Mouse (Mus musculus): Measurements from ENCODE around the gene Klf9.

Gene Klf9

GRCm38 (mm10) chr19:23162877-23163276 lies 21.9 kb downstream of the Klf9 start:
- DNase-seq (ENCODE audit: low read depth, low spot score): no peak

GRCm38 (mm10) chr19:23163361-23163760 lies 22.3 kb downstream of the Klf9 start:
- DNase-seq (ENCODE audit: low read depth, low spot score): no peak

- DNase-seq (ENCODE audit: low read depth, low spot score): no peak
Measured at GRCm38 (mm10) chr19:23164651-23165240, 23.7 kb downstream of the Klf9 start.

GRCm38 (mm10) chr19:23166550-23167284 lies 25.7 kb downstream of the Klf9 start:
- no peak for DNase-seq (ENCODE audit: low read depth, low spot score)

GRCm38 (mm10) chr19:23168899-23169658 lies 28.1 kb downstream of the Klf9 start:
- DNase-seq (ENCODE audit: low read depth, low spot score): no peak

- no peak for DNase-seq (ENCODE audit: low read depth, low spot score)
Measured at GRCm38 (mm10) chr19:23169659-23170050, 28.6 kb downstream of the Klf9 start.

GRCm38 (mm10) chr19:23170476-23170875 lies 29.4 kb downstream of the Klf9 start:
- DNase-seq (ENCODE audit: low read depth, low spot score): no peak

GRCm38 (mm10) chr19:23171136-23171535 lies 30.1 kb downstream of the Klf9 start:
- DNase-seq (ENCODE audit: low read depth, low spot score): no peak

- no peak for DNase-seq (ENCODE audit: low read depth, low spot score)
Measured at GRCm38 (mm10) chr19:23175090-23175489, 34.1 kb downstream of the Klf9 start.

- no peak for DNase-seq (ENCODE audit: low read depth, low spot score)
Measured at GRCm38 (mm10) chr19:23175511-23175910, 34.5 kb downstream of the Klf9 start.

GRCm38 (mm10) chr19:23178533-23178932 lies 37.5 kb downstream of the Klf9 start:
- DNase-seq (ENCODE audit: low read depth, low spot score): no peak

GRCm38 (mm10) chr19:23183493-23183892 lies 42.5 kb downstream of the Klf9 start:
- DNase-seq (ENCODE audit: low read depth, low spot score): no peak

- no peak for DNase-seq (ENCODE audit: low read depth, low spot score)
Measured at GRCm38 (mm10) chr19:23184068-23184467, 43.0 kb downstream of the Klf9 start.

- DNase-seq (ENCODE audit: low read depth, low spot score): no peak
Measured at GRCm38 (mm10) chr19:23187732-23188131, 46.7 kb downstream of the Klf9 start.

- no peak for DNase-seq (ENCODE audit: low read depth, low spot score)
Measured at GRCm38 (mm10) chr19:23188986-23189385, 48.0 kb downstream of the Klf9 start.

GRCm38 (mm10) chr19:23189744-23190143 lies 48.7 kb downstream of the Klf9 start:
- no peak for DNase-seq (ENCODE audit: low read depth, low spot score)

- no peak for DNase-seq (ENCODE audit: low read depth, low spot score)
Measured at GRCm38 (mm10) chr19:23191486-23191885, 50.5 kb downstream of the Klf9 start.

GRCm38 (mm10) chr19:23193076-23193475 lies 52.0 kb downstream of the Klf9 start:
- no peak for DNase-seq (ENCODE audit: low read depth, low spot score)

- no peak for DNase-seq (ENCODE audit: low read depth, low spot score)
Measured at GRCm38 (mm10) chr19:23202106-23202505, 61.1 kb downstream of the Klf9 start.

- no peak for DNase-seq (ENCODE audit: low read depth, low spot score)
Measured at GRCm38 (mm10) chr19:23203505-23204053, 62.6 kb downstream of the Klf9 start.

- DNase-seq (ENCODE audit: low read depth, low spot score): no peak
Measured at GRCm38 (mm10) chr19:23211325-23211724, 70.3 kb downstream of the Klf9 start.

- DNase-seq (ENCODE audit: low read depth, low spot score): no peak
Measured at GRCm38 (mm10) chr19:23214326-23214725, 73.3 kb downstream of the Klf9 start.
